Mouse (Mus musculus): Measurements from ENCODE around the gene Slc1a7. TPM values are rescaled to one million over a fixed set of nuclear protein-coding genes. Genes with fewer than 3 reads are reported as not detected.

Gene Slc1a7
- polyA plus RNA-seq, 1 experiment from 2014 or later, result 0.05 TPM

- 92% methylated on average over 5 of the region's 5 CpGs for WGBS
- ATAC-seq (replicated peaks; ENCODE audit: low FRiP score, low read depth), result no peak
- Histone ChIP-seq H3K9ac (ENCODE audit: low read depth, low read length) (no peak overlapping the region), H3K4me1 (replicated peaks; ENCODE audit: insufficient read depth, low read length) (no peaks in the 10 kb centered on the region), H3K27ac (no peak overlapping the region), H3K36me3 (ENCODE audit: insufficient read depth, low read length) (peaks cover 25% of the 10 kb centered on the region), H3K27me3 (ENCODE audit: insufficient read depth, low read length) (no peaks in the 10 kb centered on the region), H3K9me3 (replicated peaks; ENCODE audit: low read length) (no peaks in the 10 kb centered on the region), H3K4me2 (ENCODE audit: low read length) (no peak overlapping the region), H3K4me3 (replicated peaks; ENCODE audit: low read depth, low read length) (no peak overlapping the region)
- TF ChIP-seq CTCF (IDR thresholded peaks at IDR 0.05; ENCODE audit: low read depth), result no peak
- DNase-seq (ENCODE audit: low spot score), result no peak
These were observed 94.4 kb downstream of the Slc1a7 start for GRCm38 (mm10) chr4:108062524-108062923.

Other genes starting within 250 kb of the Slc1a7 start
- gene Lrp8, start 166.1 kb upstream of the Slc1a7 start, polyA plus RNA-seq (2015; fragmentation: Nextera tagmentation; extraction: Ambion mirVana), result 0.41 and 0.82 TPM in 2 replicates
- 199 and 226 TPM in 2 replicates for gene Magoh, start 88.6 kb upstream of the Slc1a7 start, polyA plus RNA-seq (2015; fragmentation: Nextera tagmentation; extraction: Ambion mirVana)
- gene 0610037L13Rik, start 78.5 kb upstream of the Slc1a7 start, polyA plus RNA-seq (2015; fragmentation: Nextera tagmentation; extraction: Ambion mirVana), result 124 and 129 TPM in 2 replicates
- 82.8 and 94.0 TPM in 2 replicates for gene Cpt2, start 44.7 kb upstream of the Slc1a7 start, polyA plus RNA-seq (2015; fragmentation: Nextera tagmentation; extraction: Ambion mirVana)
- gene Podn, start 128.1 kb downstream of the Slc1a7 start, polyA plus RNA-seq (2015; fragmentation: Nextera tagmentation; extraction: Ambion mirVana), result 1.2 and 1.4 TPM in 2 replicates
- gene Scp2, start 176.7 kb downstream of the Slc1a7 start, polyA plus RNA-seq (2015; fragmentation: Nextera tagmentation; extraction: Ambion mirVana), result 363 and 369 TPM in 2 replicates
- 41.6 and 44.6 TPM in 2 replicates for gene Echdc2, start 197.1 kb downstream of the Slc1a7 start, polyA plus RNA-seq (2015; fragmentation: Nextera tagmentation; extraction: Ambion mirVana)
- 0.05 TPM in 1 of 2 replicates, not detected in the other for gene Zyg11a, start 249.7 kb downstream of the Slc1a7 start, polyA plus RNA-seq (2015; fragmentation: Nextera tagmentation; extraction: Ambion mirVana)